Mouse (Mus musculus) forebrain, postnatal 0 days (tissue): ENCODE data around the gene Aplp2. TPM values are rescaled to one million over a fixed set of nuclear protein-coding genes. Genes with fewer than 3 reads are reported as not detected.
A peak's percentile ranks its signal among the peaks of the same experiment; 100 is the strongest.

Experiments used
- ATAC-seq: fragments of 200-750 bp; cut with Nextera tagmentation; 2 replicates; pipeline ENCODE4 v1.8.0; 2017; ENCODE audit warnings: mild to moderate bottlenecking, moderate library complexity
- DNase-seq: peaks from one replicate; pipeline ENCODE4 v3.0.0-alpha.2; 2015
- H3K27ac ChIP-seq: fragments of 300-500 bp; sonication (generic); 2 replicates; pipeline ENCODE4 v1.5.1; 2014; ENCODE audit warnings: low read depth, mild to moderate bottlenecking, antibody characterized with exemption, low read length, moderate library complexity, mixed read lengths
- H3K27me3 ChIP-seq: fragments of 300-500 bp; sonication (generic); 2 replicates; pipeline ENCODE4 v1.6.1; 2014; ENCODE audit warnings: mild to moderate bottlenecking, low read length, mixed read lengths; ENCODE audit not compliant: insufficient read depth
- H3K36me3 ChIP-seq: fragments of 300-500 bp; sonication (generic); 2 replicates; pipeline ENCODE4 v1.6.1; 2014; ENCODE audit warnings: mild to moderate bottlenecking, moderate library complexity; ENCODE audit not compliant: insufficient read depth
- H3K4me1 ChIP-seq: fragments of 300-500 bp; sonication (generic); 2 replicates; pipeline ENCODE4 v1.6.1; 2014; ENCODE audit warnings: antibody characterized with exemption; ENCODE audit not compliant: insufficient read depth
- H3K4me2 ChIP-seq: fragments of 300-500 bp; sonication (generic); 2 replicates; pipeline ENCODE4 v1.6.1; 2014; ENCODE audit warnings: low read depth, mild to moderate bottlenecking, moderate library complexity
- H3K4me3 ChIP-seq: fragments of 300-500 bp; sonication (generic); 2 replicates; pipeline ENCODE4 v1.5.1; 2014; ENCODE audit warnings: low read depth, low read length, mixed read lengths
- H3K9ac ChIP-seq: fragments of 300-500 bp; sonication (generic); 2 replicates; pipeline ENCODE4 v1.6.1; 2014; ENCODE audit warnings: mild to moderate bottlenecking
- H3K9me3 ChIP-seq: fragments of 300-500 bp; sonication (generic); 2 replicates; pipeline ENCODE4 v1.6.1; 2016; ENCODE audit warnings: low read length
- CTCF ChIP-seq: sonication (generic); IDR thresholded peaks from 2 replicates; pipeline ENCODE4 v1.5.1; 2016; ENCODE audit warnings: antibody characterized with exemption, control low read depth, low read depth
- WGBS: fragments of 180-500 bp; shearing (Covaris S2); extraction: QIAGEN DNeasy Blood & Tissue Kit; methylation state at CpG from one replicate; pipeline ENCODE4 v1.1.7; 2014; 5-methylcytosine and 5-hydroxymethylcytosine counted together
- polyA plus RNA-seq: library from polyadenylated mRNA; unstranded; fragments of >200 nt; fragmentation: Nextera tagmentation; extraction: Ambion mirVana; gene quantifications from 2 replicates; pipeline ENCODE4 v1.2.1, GENCODE M21; 2015
- total RNA-seq: library from RNA; depleted of rRNA; stranded (reverse); fragments of >200 nt; gene quantifications from 2 replicates; pipeline ENCODE4 v1.2.3, GENCODE M21; 2014

The Aplp2 gene
- total and polyA plus RNA-seq, 2 experiments from 2014 or later: 328 to 341 TPM

- no peak overlapping the region for H3K9ac ChIP-seq
- H3K4me3 ChIP-seq: no peak overlapping the region
- H3K36me3 ChIP-seq: no peaks in the 10 kb centered on the region
- 86% methylated on average over 8 of the region's 8 CpGs for WGBS
- ATAC-seq (no peak), DNase-seq (no peak)
- no peaks in the 10 kb centered on the region for H3K27me3 ChIP-seq
- H3K27ac ChIP-seq: no peak overlapping the region
- TF ChIP-seq CTCF: no peak
- no peak overlapping the region for H3K4me2 ChIP-seq
- no peaks in the 10 kb centered on the region for H3K9me3 ChIP-seq
- no peaks in the 10 kb centered on the region for H3K4me1 ChIP-seq
These were observed 29.1 kb upstream of the Aplp2 start for GRCm38 (mm10) chr9:31240522-31241207.

DNA sequence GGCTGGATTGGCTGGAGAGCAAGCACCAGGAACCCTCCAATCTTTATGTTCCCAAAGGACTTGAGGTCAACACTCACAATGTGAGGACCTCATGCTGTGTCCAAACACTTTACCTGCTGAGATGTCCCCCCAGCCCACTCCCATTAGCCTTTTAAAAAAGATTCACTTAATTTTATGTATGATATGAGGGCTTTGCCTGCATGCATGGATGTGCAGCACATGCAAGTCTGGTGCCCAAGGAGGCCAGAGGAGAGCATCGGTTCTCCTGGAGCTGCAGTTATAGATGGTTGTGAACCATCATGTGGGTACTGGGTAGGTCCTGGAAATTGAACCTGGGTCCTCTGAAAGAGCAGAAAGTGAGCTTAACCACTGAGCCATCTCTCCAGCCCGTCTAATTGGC, 27.9 kb upstream of the Aplp2 start:
- Histone ChIP-seq H3K4me3 (no peak overlapping the region), H3K27me3 (no peaks in the 10 kb centered on the region), H3K9ac (no peak overlapping the region), H3K9me3 (no peaks in the 10 kb centered on the region), H3K4me2 (no peak overlapping the region), H3K36me3 (no peaks in the 10 kb centered on the region), H3K27ac (no peak overlapping the region), H3K4me1 (no peaks in the 10 kb centered on the region)
- no peak for DNase-seq
- WGBS: 90% methylated on average over 2 of the region's 2 CpGs
- ATAC-seq: no peak
- no peak for TF ChIP-seq CTCF

DNA sequence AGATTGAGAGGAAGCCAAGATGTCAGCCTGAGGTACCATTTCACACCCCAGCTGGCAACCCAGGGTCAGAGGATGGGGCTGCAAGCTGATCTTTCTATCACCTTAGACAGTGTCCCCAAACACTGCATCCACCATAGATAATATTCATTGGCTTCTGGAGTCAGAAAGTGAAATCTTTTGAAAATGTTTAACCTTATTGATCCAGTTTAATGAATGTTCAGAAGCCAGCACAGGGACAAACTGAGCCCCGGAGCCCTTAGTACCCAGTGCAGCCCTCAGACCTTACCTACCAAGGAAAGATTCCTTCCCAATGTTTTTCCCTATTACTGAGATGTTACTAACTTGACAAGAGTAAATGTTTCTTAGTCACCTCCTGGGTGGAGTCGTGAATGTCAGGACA, 26.9 kb upstream of the Aplp2 start:
- no peak overlapping the region for H3K4me3 ChIP-seq
- TF ChIP-seq CTCF: no peak
- no peak overlapping the region for H3K9ac ChIP-seq
- H3K4me1 ChIP-seq: no peaks in the 10 kb centered on the region
- ATAC-seq: no peak
- H3K27me3 ChIP-seq: no peaks in the 10 kb centered on the region
- no peaks in the 10 kb centered on the region for H3K9me3 ChIP-seq
- DNase-seq: no peak
- H3K36me3 ChIP-seq: no peaks in the 10 kb centered on the region
- H3K27ac ChIP-seq: no peak overlapping the region
- WGBS: 93% methylated on average over 2 of the region's 2 CpGs
- H3K4me2 ChIP-seq: no peak overlapping the region

GRCm38 (mm10) chr9:31236079-31236478, 24.5 kb upstream of the Aplp2 start:
- Histone ChIP-seq H3K36me3 (no peaks in the 10 kb centered on the region), H3K27ac (no peak overlapping the region), H3K27me3 (no peaks in the 10 kb centered on the region), H3K9ac (no peak overlapping the region), H3K9me3 (no peaks in the 10 kb centered on the region), H3K4me3 (no peak overlapping the region), H3K4me1 (no peaks in the 10 kb centered on the region), H3K4me2 (no peak overlapping the region)
- ATAC-seq (no peak), DNase-seq (no peak)
- 77% methylated on average over 5 of the region's 5 CpGs for WGBS
- no peak for TF ChIP-seq CTCF

DNA sequence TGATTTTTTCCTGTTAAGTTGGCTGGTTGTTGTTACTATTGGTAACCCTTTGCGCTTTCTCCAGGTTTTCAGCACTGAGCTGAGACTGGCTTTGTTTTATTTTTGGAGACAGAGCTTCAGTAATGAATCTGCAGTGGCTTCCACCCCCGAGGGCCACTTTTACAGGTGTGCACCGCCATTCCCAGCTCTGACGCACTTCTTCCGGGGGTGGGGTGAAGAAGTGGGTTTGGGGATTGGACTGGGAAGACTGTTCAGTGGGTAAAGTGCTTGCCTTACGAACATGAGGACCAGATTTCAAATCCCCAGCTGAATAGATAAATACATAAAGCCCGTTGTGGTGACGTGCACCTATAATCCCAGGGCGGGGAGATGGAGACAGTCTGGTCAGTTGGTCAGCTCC, 23.9 kb upstream of the Aplp2 start:
- Histone ChIP-seq H3K9me3 (no peaks in the 10 kb centered on the region), H3K4me1 (no peaks in the 10 kb centered on the region), H3K4me3 (no peak overlapping the region), H3K36me3 (no peaks in the 10 kb centered on the region), H3K27ac (no peak overlapping the region), H3K4me2 (no peak overlapping the region), H3K9ac (no peak overlapping the region), H3K27me3 (no peaks in the 10 kb centered on the region)
- no peak for TF ChIP-seq CTCF
- WGBS: 80% methylated on average over 9 of the region's 9 CpGs
- peak; percentile 16 for DNase-seq
- ATAC-seq: peak; percentile 53

DNA sequence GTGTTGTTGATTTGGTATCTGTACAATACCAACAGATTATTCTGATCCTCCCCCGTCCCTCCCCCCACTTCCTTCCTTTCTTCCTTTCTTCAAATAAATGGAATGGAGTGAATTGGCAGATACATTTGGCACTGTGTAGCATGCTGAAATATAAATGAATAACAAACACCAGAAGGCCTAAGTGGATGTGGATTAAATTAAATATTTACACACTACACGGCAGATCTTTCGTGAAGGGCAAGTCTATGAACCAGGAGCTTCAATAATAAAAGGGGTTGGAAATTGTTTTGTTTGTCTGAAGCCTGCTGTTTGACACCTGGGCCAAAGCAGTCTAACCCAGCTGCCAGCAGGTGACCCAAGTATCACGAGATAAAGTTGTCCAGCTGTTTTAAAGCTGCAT, 23.4 kb upstream of the Aplp2 start:
- no peak for TF ChIP-seq CTCF
- H3K9me3 ChIP-seq: no peaks in the 10 kb centered on the region
- no peaks in the 10 kb centered on the region for H3K27me3 ChIP-seq
- no peaks in the 10 kb centered on the region for H3K4me1 ChIP-seq
- no peak overlapping the region for H3K4me2 ChIP-seq
- no peaks in the 10 kb centered on the region for H3K36me3 ChIP-seq
- H3K4me3 ChIP-seq: no peak overlapping the region
- no peak for ATAC-seq
- no peak overlapping the region for H3K27ac ChIP-seq
- H3K9ac ChIP-seq: no peak overlapping the region
- 39% methylated on average over 4 of the region's 4 CpGs for WGBS
- no peak for DNase-seq

- Histone ChIP-seq H3K27me3 (no peaks in the 10 kb centered on the region), H3K4me1 (no peaks in the 10 kb centered on the region), H3K27ac (no peak overlapping the region), H3K36me3 (no peaks in the 10 kb centered on the region), H3K9me3 (no peaks in the 10 kb centered on the region), H3K4me3 (no peak overlapping the region), H3K4me2 (no peak overlapping the region), H3K9ac (no peak overlapping the region)
- DNase-seq: no peak
- no peak for ATAC-seq
- 86% methylated on average over 8 of the region's 8 CpGs for WGBS
- TF ChIP-seq CTCF: no peak
These were observed 14.9 kb upstream of the Aplp2 start for GRCm38 (mm10) chr9:31226541-31226940.
